Mouse (Mus musculus) adrenal gland, postnatal 4 days (tissue): ENCODE results near the gene Rtl1. TPM values are rescaled to one million over a fixed set of nuclear protein-coding genes. Genes with fewer than 3 reads are reported as not detected.

Experiments
- microRNA-seq: library from miRNA; unstranded; fragments of <30 nt; microRNA quantifications from one replicate; pipeline ENCODE4 v1.2.0, GENCODE M21; 2021
- total RNA-seq, 2 experiments: library from RNA; stranded (reverse); gene quantifications; 2 replicates each; pipeline ENCODE4 v1.2.3; 2021

Rtl1 gene
- total RNA-seq, 2 experiments from 2014 or later, result 8.8 to 10.3 TPM

Small RNA genes lying within 50 kb of the gene (microRNA-seq; reads per million reads assigned to microRNA genes)
- gene Gm23912 (not detected), gene Mir1188 (41.8 reads per million, percentile 36 among the genes with 10 or more reads in this experiment), gene Mir127 (17,868 reads per million, percentile 95 among the genes with 10 or more reads in this experiment), gene Mir136 (not detected), gene Mir1906-1 (not detected), gene Mir3070a (18.4 reads per million, percentile 29 among the genes with 10 or more reads in this experiment), gene Mir3070b (4.2 reads per million, percentile 12 among the genes with 10 or more reads in this experiment), gene Mir3071 (not detected), gene Mir337 (not detected), gene Mir341 (1,291 reads per million, percentile 78 among the genes with 10 or more reads in this experiment), gene Mir3544 (not detected), gene Mir370 (305 reads per million, percentile 61 among the genes with 10 or more reads in this experiment), gene Mir431 (7,086 reads per million, percentile 92 among the genes with 10 or more reads in this experiment), gene Mir432 (not detected), gene Mir433 (3,865 reads per million, percentile 88 among the genes with 10 or more reads in this experiment), gene Mir434 (3,015 reads per million, percentile 88 among the genes with 10 or more reads in this experiment), gene Mir493 (158 reads per million, percentile 52 among the genes with 10 or more reads in this experiment), gene Mir540 (755 reads per million, percentile 73 among the genes with 10 or more reads in this experiment), gene Mir665 (406 reads per million, percentile 64 among the genes with 10 or more reads in this experiment), gene Mir673 (442 reads per million, percentile 65 among the genes with 10 or more reads in this experiment), gene Mir770 (739 reads per million, percentile 73 among the genes with 10 or more reads in this experiment)

Other genes with a start within 250 kb of the Rtl1 start
- gene Dlk1, start 147.5 kb downstream of the Rtl1 start, total RNA-seq, result 1,000 to 10,000 TPM in 1 of 2 experiments, 100 to 1,000 TPM in 1; 974 to 1,168 TPM